ENCODE assay signal across 32 mouse cellular contexts in genomic region chr4:116811012-116811411, GRCm38 (mm10). TPM values are rescaled to one million over a fixed set of nuclear protein-coding genes. Genes with fewer than 3 reads are reported as not detected.
"Had no signal": no experiment of that assay in that cellular context is flagged by ENCODE, and none has a peak within 500 bp of the region (broad histone marks: within the 10 kb centered on the region; RNA-seq: fewer than 3 reads in every experiment).

No protein-coding gene starts in this region.

- ATAC-seq: liver, embryonic 12.5 days; liver, postnatal 0 days; lung, postnatal 0 days; midbrain, embryonic 13.5 days; midbrain, embryonic 15.5 days; midbrain, embryonic 16.5 days had no signal

- H3K27ac ChIP-seq: limb, embryonic 10.5 days; limb, embryonic 12.5 days; limb, embryonic 13.5 days; limb, embryonic 15.5 days; liver, embryonic 12.5 days; liver, embryonic 13.5 days; liver, embryonic 14.5 days; liver, embryonic 15.5 days; lung, embryonic 15.5 days; macrophage; midbrain, embryonic 10.5 days; midbrain, embryonic 12.5 days; midbrain, embryonic 13.5 days; midbrain, embryonic 15.5 days had no signal

- H3K9ac ChIP-seq: limb, embryonic 12.5 days; limb, embryonic 13.5 days; limb, embryonic 15.5 days; liver, embryonic 12.5 days; liver, embryonic 13.5 days; liver, embryonic 14.5 days; liver, embryonic 15.5 days; liver, postnatal 0 days; lung, embryonic 14.5 days; lung, embryonic 15.5 days; midbrain, embryonic 12.5 days; midbrain, embryonic 13.5 days; midbrain, embryonic 15.5 days had no signal

- H3K4me3 ChIP-seq: limb, embryonic 10.5 days; limb, embryonic 12.5 days; limb, embryonic 13.5 days; limb, embryonic 15.5 days; liver, embryonic 12.5 days; liver, embryonic 13.5 days; liver, embryonic 15.5 days; lung, embryonic 15.5 days; megakaryocyte, embryonic 14.5 days; midbrain, embryonic 10.5 days; midbrain, embryonic 12.5 days; midbrain, embryonic 13.5 days; midbrain, embryonic 15.5 days; myocyte had no signal

- H3K27me3 ChIP-seq: limb, embryonic 12.5 days; limb, embryonic 13.5 days; limb, embryonic 15.5 days; liver, embryonic 12.5 days; liver, embryonic 13.5 days; liver, embryonic 15.5 days; lung, embryonic 15.5 days; megakaryocyte, embryonic 14.5 days; midbrain, embryonic 12.5 days; midbrain, embryonic 13.5 days; midbrain, embryonic 15.5 days had no signal

- H3K9me3 ChIP-seq: limb, embryonic 10.5 days; limb, embryonic 12.5 days; limb, embryonic 13.5 days; limb, embryonic 15.5 days; liver, embryonic 12.5 days; liver, embryonic 13.5 days; liver, embryonic 15.5 days; lung, embryonic 15.5 days; midbrain, embryonic 10.5 days; midbrain, embryonic 12.5 days; midbrain, embryonic 13.5 days; midbrain, embryonic 15.5 days had no signal

- H3K36me3 ChIP-seq: limb, embryonic 15.5 days; liver, embryonic 12.5 days; liver, embryonic 15.5 days; lung, embryonic 15.5 days; midbrain, embryonic 15.5 days had no signal

- DNase-seq: left cerebral cortex, postnatal 4 days; liver; liver, embryonic 13.5 days; liver, postnatal 0 days; lung, adult 18-20 months; lung, adult 2 months; lung, embryonic 14.5 days; lung, postnatal 10 days; lung, postnatal 14 days; lung, postnatal 36 days; lung, postnatal 4 days; midbrain, embryonic 14.5 days had no signal

RNA-seq across cellular contexts. Expression of gene Hpdl, which starts 10.5 kb away (rescaled TPM):
- total RNA-seq: megakaryocyte progenitor cell, adult 5-6 weeks; megakaryocyte, adult 5-6 weeks; monocyte, adult 5-6 weeks had no signal
- polyA plus RNA-seq: macrophage had no signal
